Mouse (Mus musculus): ENCODE data around the gene Cisd2. TPM values are rescaled to one million over a fixed set of nuclear protein-coding genes. Genes with fewer than 3 reads are reported as not detected.

Cisd2 gene
- total RNA-seq, 1 experiment, result 17.4 TPM

GRCm38 (mm10) chr3:135439651-135440050 is 15.9 kb upstream of the Cisd2 start:
- H3K36me3 ChIP-seq (ENCODE audit: control insufficient read depth, insufficient read depth, low read length, poor library complexity, severe bottlenecking), result peaks cover 5% of the 10 kb centered on the region; the same call in 1 of the 2 replicates
- no peak for DNase-seq (ENCODE audit: low read depth, low spot score)
- in situ Hi-C loops (cut with MboI; ENCODE audit: low sequenced_read_pairs in 2 of 2, unreplicated experiment in 2 of 2), result no loop called here
- no peaks in the 10 kb centered on the region for H3K9me3 ChIP-seq (ENCODE audit: control insufficient read depth, insufficient read depth, low read depth, low read length)
- H3K9ac ChIP-seq (ENCODE audit: insufficient read depth, low read depth, low read length, poor library complexity, severe bottlenecking), result peak overlapping the region; percentile 97
- peak overlapping the region; percentile 93 to 96 for H3K4me3 ChIP-seq (ENCODE audit: insufficient read depth in 1 of 2, low read depth in 1 of 2, low read length in 2 of 2, poor library complexity in 1 of 2, severe bottlenecking in 1 of 2)
- peak overlapping the region; percentile 97; the same call in 1 of the 2 replicates for H3K27ac ChIP-seq (ENCODE audit: insufficient read depth, low read depth, low read length, poor library complexity, severe bottlenecking)
- no peak for TF ChIP-seq ZNF384 (IDR thresholded peaks at IDR 0.05; ENCODE audit: low read depth, low read length)
- TF ChIP-seq CHD2 (IDR thresholded peaks at IDR 0.05; ENCODE audit: low read depth, low read length), result no peak
- TF ChIP-seq HCFC1 (IDR thresholded peaks at IDR 0.05; ENCODE audit: borderline replicate concordance, insufficient read depth, low read length), result no peak
- no peak for TF ChIP-seq ZC3H11A (IDR thresholded peaks at IDR 0.05; ENCODE audit: borderline replicate concordance, low read depth, low read length)
- TF ChIP-seq MAFK (IDR thresholded peaks at IDR 0.05; ENCODE audit: insufficient read depth, low read depth, low read length), result no peak
- H3K4me1 ChIP-seq (ENCODE audit: control insufficient read depth in 2 of 2, insufficient read depth in 2 of 2, low read length in 2 of 2, poor library complexity in 1 of 2), result peaks cover 0 to 21% of the 10 kb centered on the region in 2 experiments; a peak in 3 of 4 replicates

GRCm38 (mm10) chr3:135438913-135439531 is 15.3 kb upstream of the Cisd2 start:
- Histone ChIP-seq H3K4me1 (ENCODE audit: control insufficient read depth in 2 of 2, insufficient read depth in 2 of 2, low read length in 2 of 2, poor library complexity in 1 of 2) (peaks cover 0 to 15% of the 10 kb centered on the region in 2 experiments; a peak in 2 of 4 replicates), H3K9ac (ENCODE audit: insufficient read depth, low read depth, low read length, poor library complexity, severe bottlenecking) (peak overlapping the region; percentile 97), H3K9me3 (ENCODE audit: control insufficient read depth, insufficient read depth, low read depth, low read length) (no peaks in the 10 kb centered on the region), H3K27ac (ENCODE audit: insufficient read depth, low read depth, low read length, poor library complexity, severe bottlenecking) (peak overlapping the region; percentile 97), H3K4me3 (ENCODE audit: insufficient read depth in 1 of 2, low read depth in 1 of 2, low read length in 2 of 2, poor library complexity in 1 of 2, severe bottlenecking in 1 of 2) (peak overlapping the region; percentile 93 to 96), H3K36me3 (ENCODE audit: control insufficient read depth, insufficient read depth, low read length, poor library complexity, severe bottlenecking) (peaks cover 5% of the 10 kb centered on the region; the same call in 1 of the 2 replicates)
- TF ChIP-seq ZC3H11A (IDR thresholded peaks at IDR 0.05; ENCODE audit: borderline replicate concordance, low read depth, low read length) (no peak), ZNF384 (IDR thresholded peaks at IDR 0.05; ENCODE audit: low read depth, low read length) (no peak), CHD2 (IDR thresholded peaks at IDR 0.05; ENCODE audit: low read depth, low read length) (no peak), HCFC1 (IDR thresholded peaks at IDR 0.05; ENCODE audit: borderline replicate concordance, insufficient read depth, low read length) (no peak; the same call in 1 of the 2 replicates), MAFK (IDR thresholded peaks at IDR 0.05; ENCODE audit: insufficient read depth, low read depth, low read length) (no peak)
- in situ Hi-C loops (cut with MboI; ENCODE audit: low sequenced_read_pairs in 2 of 2, unreplicated experiment in 2 of 2), result no loop called here
- DNase-seq (ENCODE audit: low read depth, low spot score), result peak; percentile 51

- H3K4me1 ChIP-seq (ENCODE audit: control insufficient read depth in 2 of 2, insufficient read depth in 2 of 2, low read length in 2 of 2, poor library complexity in 1 of 2), result peaks cover 0 to 13% of the 10 kb centered on the region in 2 experiments; a peak in 2 of 4 replicates
- no peaks in the 10 kb centered on the region for H3K9me3 ChIP-seq (ENCODE audit: control insufficient read depth, insufficient read depth, low read depth, low read length)
- H3K27ac ChIP-seq (ENCODE audit: insufficient read depth, low read depth, low read length, poor library complexity, severe bottlenecking), result peak overlapping the region; percentile 97
- in situ Hi-C loops (cut with MboI; ENCODE audit: low sequenced_read_pairs in 2 of 2, unreplicated experiment in 2 of 2), result no loop called here
- peaks cover 5% of the 10 kb centered on the region; the same call in 1 of the 2 replicates for H3K36me3 ChIP-seq (ENCODE audit: control insufficient read depth, insufficient read depth, low read length, poor library complexity, severe bottlenecking)
- H3K4me3 ChIP-seq (ENCODE audit: insufficient read depth in 1 of 2, low read depth in 1 of 2, low read length in 2 of 2, poor library complexity in 1 of 2, severe bottlenecking in 1 of 2), result peak overlapping the region; percentile 93 to 96
- DNase-seq (ENCODE audit: low read depth, low spot score), result peak; percentile 57
- H3K9ac ChIP-seq (ENCODE audit: insufficient read depth, low read depth, low read length, poor library complexity, severe bottlenecking), result peak overlapping the region; percentile 97
- TF ChIP-seq MAFK (IDR thresholded peaks at IDR 0.05; ENCODE audit: insufficient read depth, low read depth, low read length), result no peak
- no peak for TF ChIP-seq ZNF384 (IDR thresholded peaks at IDR 0.05; ENCODE audit: low read depth, low read length)
- TF ChIP-seq ZC3H11A (IDR thresholded peaks at IDR 0.05; ENCODE audit: borderline replicate concordance, low read depth, low read length), result no peak
- no peak for TF ChIP-seq CHD2 (IDR thresholded peaks at IDR 0.05; ENCODE audit: low read depth, low read length)
- peak; percentile 18; the same call in 1 of the 2 replicates for TF ChIP-seq HCFC1 (IDR thresholded peaks at IDR 0.05; ENCODE audit: borderline replicate concordance, insufficient read depth, low read length)
Observed at GRCm38 (mm10) chr3:135438531-135438912, 14.8 kb upstream of the Cisd2 start.

GRCm38 (mm10) chr3:135437758-135438495 is 14.2 kb upstream of the Cisd2 start, which contains the start of gene Ube2d3:
Gene Ube2d3 (plus strand): TSS chr3:135438149.
- in situ Hi-C loops (cut with MboI; ENCODE audit: low sequenced_read_pairs in 2 of 2, unreplicated experiment in 2 of 2), result no loop called here
- Histone ChIP-seq H3K36me3 (ENCODE audit: control insufficient read depth, insufficient read depth, low read length, poor library complexity, severe bottlenecking) (peaks cover 2% of the 10 kb centered on the region; the same call in 1 of the 2 replicates), H3K27ac (ENCODE audit: insufficient read depth, low read depth, low read length, poor library complexity, severe bottlenecking) (peak within 1 kb of the TSS; percentile 97), H3K4me3 (ENCODE audit: insufficient read depth in 1 of 2, low read depth in 1 of 2, low read length in 2 of 2, poor library complexity in 1 of 2, severe bottlenecking in 1 of 2) (peak within 1 kb of the TSS; percentile 93 to 96), H3K9ac (ENCODE audit: insufficient read depth, low read depth, low read length, poor library complexity, severe bottlenecking) (peak within 1 kb of the TSS; percentile 97), H3K4me1 (ENCODE audit: control insufficient read depth in 2 of 2, insufficient read depth in 2 of 2, low read length in 2 of 2, poor library complexity in 1 of 2) (peaks cover 0 to 12% of the 10 kb centered on the region in 2 experiments; a peak in 2 of 4 replicates), H3K9me3 (ENCODE audit: control insufficient read depth, insufficient read depth, low read depth, low read length) (no peaks in the 10 kb centered on the region)
- TF ChIP-seq HCFC1 (IDR thresholded peaks at IDR 0.05; ENCODE audit: borderline replicate concordance, insufficient read depth, low read length) (peak; percentile 38; the same call in 1 of the 2 replicates), CHD2 (IDR thresholded peaks at IDR 0.05; ENCODE audit: low read depth, low read length) (peak; percentile 100), ZC3H11A (IDR thresholded peaks at IDR 0.05; ENCODE audit: borderline replicate concordance, low read depth, low read length) (no peak), ZNF384 (IDR thresholded peaks at IDR 0.05; ENCODE audit: low read depth, low read length) (no peak), MAFK (IDR thresholded peaks at IDR 0.05; ENCODE audit: insufficient read depth, low read depth, low read length) (0 out of 2 replicates have a peak, but pooled peaks have one; percentile 17)
- DNase-seq (ENCODE audit: low read depth, low spot score), result peak; percentile 96
